Mouse (Mus musculus): ENCODE measurements around the gene Msh4. TPM values are rescaled to one million over a fixed set of nuclear protein-coding genes. Genes with fewer than 3 reads are reported as not detected.

Msh4 gene
- polyA plus RNA-seq, 1 experiment from 2014 or later, result not detected

- Histone ChIP-seq H3K4me2 (ENCODE audit: low read depth, low read length) (no peak overlapping the region), H3K9ac (replicated peaks; ENCODE audit: low read length) (no peak overlapping the region), H3K36me3 (replicated peaks; ENCODE audit: control insufficient read depth, insufficient read depth, low read depth, low read length) (no peaks in the 10 kb centered on the region; the same call in 1 of the 2 replicates), H3K4me3 (ENCODE audit: low read depth, low read length) (no peak overlapping the region), H3K27ac (replicated peaks; ENCODE audit: low read depth, low read length) (no peak overlapping the region), H3K9me3 (replicated peaks; ENCODE audit: control insufficient read depth, low read length) (no peaks in the 10 kb centered on the region), H3K27me3 (ENCODE audit: control insufficient read depth, insufficient read depth, low read length) (no peaks in the 10 kb centered on the region), H3K4me1 (ENCODE audit: control insufficient read depth, insufficient read depth, low read length) (no peaks in the 10 kb centered on the region; the same call in none of the 2 replicates)
- ATAC-seq (replicated peaks; ENCODE audit: insufficient number of reproducible peaks, low FRiP score, low TSS enrichment, low read depth) (no peak), DNase-seq (ENCODE audit: low spot score) (no peak)
- 95% methylated on average over 9 of the region's 9 CpGs for WGBS
These were observed 34.5 kb upstream of the Msh4 start for GRCm38 (mm10) chr3:153940486-153940885.

- H3K27ac ChIP-seq (replicated peaks; ENCODE audit: low read depth, low read length), result no peak overlapping the region
- ATAC-seq (replicated peaks; ENCODE audit: insufficient number of reproducible peaks, low FRiP score, low TSS enrichment, low read depth) (no peak), DNase-seq (ENCODE audit: low spot score) (no peak)
- no peak overlapping the region for H3K4me2 ChIP-seq (ENCODE audit: low read depth, low read length)
- no peaks in the 10 kb centered on the region; the same call in 1 of the 2 replicates for H3K36me3 ChIP-seq (replicated peaks; ENCODE audit: control insufficient read depth, insufficient read depth, low read depth, low read length)
- no peak overlapping the region for H3K4me3 ChIP-seq (ENCODE audit: low read depth, low read length)
- no peaks in the 10 kb centered on the region; the same call in none of the 2 replicates for H3K4me1 ChIP-seq (ENCODE audit: control insufficient read depth, insufficient read depth, low read length)
- no peak overlapping the region for H3K9ac ChIP-seq (replicated peaks; ENCODE audit: low read length)
- no peaks in the 10 kb centered on the region for H3K9me3 ChIP-seq (replicated peaks; ENCODE audit: control insufficient read depth, low read length)
- H3K27me3 ChIP-seq (ENCODE audit: control insufficient read depth, insufficient read depth, low read length), result no peaks in the 10 kb centered on the region
- WGBS, result 82% methylated on average over 8 of the region's 8 CpGs
These were observed 34.1 kb upstream of the Msh4 start for GRCm38 (mm10) chr3:153940021-153940420.

DNA sequence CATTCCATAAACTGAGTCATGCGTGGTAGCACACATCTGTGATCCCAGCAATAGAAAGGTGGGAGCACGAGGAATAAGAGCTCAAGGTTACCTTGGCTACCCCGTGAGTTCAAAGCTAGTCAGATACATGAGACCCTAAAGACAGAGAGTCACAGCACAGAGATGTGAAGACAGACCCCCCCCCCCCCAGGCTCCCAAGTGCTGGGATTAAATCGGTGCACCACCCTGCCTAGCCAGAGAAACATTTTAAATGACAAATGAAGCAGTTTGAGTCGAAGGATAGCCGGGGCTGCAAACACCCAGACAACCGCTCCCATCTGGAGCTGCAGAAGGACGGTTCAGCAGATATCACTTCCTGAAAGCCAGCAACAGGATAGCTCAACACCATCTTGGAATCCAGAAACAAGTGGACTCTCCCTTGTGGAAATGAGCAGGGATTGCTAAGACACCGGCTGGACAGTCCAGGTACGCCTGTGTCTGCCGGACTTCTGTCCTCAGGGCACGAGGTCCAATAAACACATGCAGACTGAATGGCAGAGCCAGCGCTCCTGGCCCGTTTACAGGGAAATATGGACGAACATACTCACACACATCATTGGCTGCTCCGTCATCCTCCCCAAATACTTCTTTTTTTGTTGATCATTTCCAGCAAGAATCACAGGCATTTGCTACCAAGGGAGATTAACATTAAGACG is 31.3 kb upstream of the Msh4 start:
- H3K9ac ChIP-seq (replicated peaks; ENCODE audit: low read length), result no peak overlapping the region
- 93% methylated on average over 17 of the region's 17 CpGs for WGBS
- H3K9me3 ChIP-seq (replicated peaks; ENCODE audit: control insufficient read depth, low read length), result no peaks in the 10 kb centered on the region
- H3K36me3 ChIP-seq (replicated peaks; ENCODE audit: control insufficient read depth, insufficient read depth, low read depth, low read length), result no peaks in the 10 kb centered on the region; the same call in 1 of the 2 replicates
- H3K4me2 ChIP-seq (ENCODE audit: low read depth, low read length), result no peak overlapping the region
- DNase-seq (ENCODE audit: low spot score) (no peak), ATAC-seq (replicated peaks; ENCODE audit: insufficient number of reproducible peaks, low FRiP score, low TSS enrichment, low read depth) (no peak)
- no peak overlapping the region for H3K27ac ChIP-seq (replicated peaks; ENCODE audit: low read depth, low read length)
- H3K4me3 ChIP-seq (ENCODE audit: low read depth, low read length), result no peak overlapping the region
- no peaks in the 10 kb centered on the region for H3K4me1 ChIP-seq (ENCODE audit: control insufficient read depth, insufficient read depth, low read length)
- no peaks in the 10 kb centered on the region for H3K27me3 ChIP-seq (ENCODE audit: control insufficient read depth, insufficient read depth, low read length)

GRCm38 (mm10) chr3:153935878-153936277 is 29.9 kb upstream of the Msh4 start:
- no peaks in the 10 kb centered on the region for H3K27me3 ChIP-seq (ENCODE audit: control insufficient read depth, insufficient read depth, low read length)
- no peak overlapping the region for H3K4me2 ChIP-seq (ENCODE audit: low read depth, low read length)
- no peaks in the 10 kb centered on the region for H3K9me3 ChIP-seq (replicated peaks; ENCODE audit: control insufficient read depth, low read length)
- no peaks in the 10 kb centered on the region; the same call in 1 of the 2 replicates for H3K36me3 ChIP-seq (replicated peaks; ENCODE audit: control insufficient read depth, insufficient read depth, low read depth, low read length)
- no peak overlapping the region for H3K27ac ChIP-seq (replicated peaks; ENCODE audit: low read depth, low read length)
- ATAC-seq (replicated peaks; ENCODE audit: insufficient number of reproducible peaks, low FRiP score, low TSS enrichment, low read depth), result no peak
- no peak for DNase-seq (ENCODE audit: low spot score)
- H3K4me1 ChIP-seq (ENCODE audit: control insufficient read depth, insufficient read depth, low read length), result no peaks in the 10 kb centered on the region
- H3K9ac ChIP-seq (replicated peaks; ENCODE audit: low read length), result no peak overlapping the region
- WGBS, result 91% methylated on average over 9 of the region's 9 CpGs
- H3K4me3 ChIP-seq (ENCODE audit: low read depth, low read length), result no peak overlapping the region

- Histone ChIP-seq H3K27ac (replicated peaks; ENCODE audit: low read depth, low read length) (no peak overlapping the region), H3K36me3 (replicated peaks; ENCODE audit: control insufficient read depth, insufficient read depth, low read depth, low read length) (no peaks in the 10 kb centered on the region; the same call in none of the 2 replicates), H3K4me1 (ENCODE audit: control insufficient read depth, insufficient read depth, low read length) (no peaks in the 10 kb centered on the region), H3K4me3 (ENCODE audit: low read depth, low read length) (no peak overlapping the region), H3K9me3 (replicated peaks; ENCODE audit: control insufficient read depth, low read length) (no peaks in the 10 kb centered on the region), H3K4me2 (ENCODE audit: low read depth, low read length) (no peak overlapping the region), H3K27me3 (ENCODE audit: control insufficient read depth, insufficient read depth, low read length) (no peaks in the 10 kb centered on the region), H3K9ac (replicated peaks; ENCODE audit: low read length) (no peak overlapping the region)
- WGBS, result 87% methylated on average over 5 of the region's 5 CpGs
- ATAC-seq (replicated peaks; ENCODE audit: insufficient number of reproducible peaks, low FRiP score, low TSS enrichment, low read depth) (no peak), DNase-seq (ENCODE audit: low spot score) (no peak)
These were observed 26.5 kb upstream of the Msh4 start for GRCm38 (mm10) chr3:153932461-153932860.

DNA sequence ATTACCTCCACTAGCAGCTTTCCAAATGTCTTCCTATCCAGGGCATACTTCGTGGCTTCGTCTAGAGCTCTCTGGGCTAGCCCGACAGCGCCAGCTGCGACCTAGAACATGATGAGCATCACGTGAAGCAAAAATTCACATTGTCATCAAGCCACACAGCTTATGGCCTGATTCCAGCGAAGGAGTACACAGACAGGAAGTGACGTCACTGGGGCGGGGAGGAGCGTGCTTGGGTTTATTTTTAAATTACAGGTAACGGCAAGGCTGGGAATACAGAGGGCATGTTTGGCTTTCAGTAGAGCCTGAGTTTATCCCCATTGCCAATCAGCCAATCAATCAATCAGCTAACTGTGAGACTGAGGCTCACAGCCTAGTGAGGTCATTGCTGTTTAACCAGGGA is 23.6 kb upstream of the Msh4 start:
- Histone ChIP-seq H3K36me3 (replicated peaks; ENCODE audit: control insufficient read depth, insufficient read depth, low read depth, low read length) (no peaks in the 10 kb centered on the region; the same call in 1 of the 2 replicates), H3K4me2 (ENCODE audit: low read depth, low read length) (no peak overlapping the region), H3K4me1 (ENCODE audit: control insufficient read depth, insufficient read depth, low read length) (no peaks in the 10 kb centered on the region), H3K4me3 (ENCODE audit: low read depth, low read length) (no peak overlapping the region), H3K9me3 (replicated peaks; ENCODE audit: control insufficient read depth, low read length) (no peaks in the 10 kb centered on the region), H3K27ac (replicated peaks; ENCODE audit: low read depth, low read length) (no peak overlapping the region), H3K27me3 (ENCODE audit: control insufficient read depth, insufficient read depth, low read length) (no peaks in the 10 kb centered on the region), H3K9ac (replicated peaks; ENCODE audit: low read length) (no peak overlapping the region)
- ATAC-seq (replicated peaks; ENCODE audit: insufficient number of reproducible peaks, low FRiP score, low TSS enrichment, low read depth) (no peak), DNase-seq (ENCODE audit: low spot score) (no peak)
- 95% methylated on average over 11 of the region's 11 CpGs for WGBS

GRCm38 (mm10) chr3:153926333-153926732 is 20.4 kb upstream of the Msh4 start:
- no peak overlapping the region for H3K4me2 ChIP-seq (ENCODE audit: low read depth, low read length)
- no peak overlapping the region for H3K4me3 ChIP-seq (ENCODE audit: low read depth, low read length)
- no peak for DNase-seq (ENCODE audit: low spot score)
- no peak overlapping the region for H3K27ac ChIP-seq (replicated peaks; ENCODE audit: low read depth, low read length)
- H3K9me3 ChIP-seq (replicated peaks; ENCODE audit: control insufficient read depth, low read length), result no peaks in the 10 kb centered on the region
- H3K4me1 ChIP-seq (ENCODE audit: control insufficient read depth, insufficient read depth, low read length), result no peaks in the 10 kb centered on the region
- H3K27me3 ChIP-seq (ENCODE audit: control insufficient read depth, insufficient read depth, low read length), result no peaks in the 10 kb centered on the region
- no peak for ATAC-seq (replicated peaks; ENCODE audit: insufficient number of reproducible peaks, low FRiP score, low TSS enrichment, low read depth)
- H3K36me3 ChIP-seq (replicated peaks; ENCODE audit: control insufficient read depth, insufficient read depth, low read depth, low read length), result no peaks in the 10 kb centered on the region; the same call in 1 of the 2 replicates
- WGBS, result 89% methylated on average over 7 of the region's 7 CpGs
- H3K9ac ChIP-seq (replicated peaks; ENCODE audit: low read length), result no peak overlapping the region

GRCm38 (mm10) chr3:153921147-153921910 is 15.4 kb upstream of the Msh4 start:
- no peaks in the 10 kb centered on the region for H3K4me1 ChIP-seq (ENCODE audit: control insufficient read depth, insufficient read depth, low read length)
- H3K36me3 ChIP-seq (replicated peaks; ENCODE audit: control insufficient read depth, insufficient read depth, low read depth, low read length), result no peaks in the 10 kb centered on the region
- H3K9ac ChIP-seq (replicated peaks; ENCODE audit: low read length), result no peak overlapping the region
- WGBS, result 94% methylated on average over 10 of the region's 10 CpGs
- no peak for ATAC-seq (replicated peaks; ENCODE audit: insufficient number of reproducible peaks, low FRiP score, low TSS enrichment, low read depth)
- no peak for DNase-seq (ENCODE audit: low spot score)
- no peaks in the 10 kb centered on the region for H3K9me3 ChIP-seq (replicated peaks; ENCODE audit: control insufficient read depth, low read length)
- no peaks in the 10 kb centered on the region for H3K27me3 ChIP-seq (ENCODE audit: control insufficient read depth, insufficient read depth, low read length)
- no peak overlapping the region for H3K4me2 ChIP-seq (ENCODE audit: low read depth, low read length)
- no peak overlapping the region for H3K4me3 ChIP-seq (ENCODE audit: low read depth, low read length)
- H3K27ac ChIP-seq (replicated peaks; ENCODE audit: low read depth, low read length), result no peak overlapping the region

All from embryonic facial prominence, embryonic 11.5 days (tissue).